Mouse (Mus musculus): ENCODE results near the gene Zfp768.

DNA sequence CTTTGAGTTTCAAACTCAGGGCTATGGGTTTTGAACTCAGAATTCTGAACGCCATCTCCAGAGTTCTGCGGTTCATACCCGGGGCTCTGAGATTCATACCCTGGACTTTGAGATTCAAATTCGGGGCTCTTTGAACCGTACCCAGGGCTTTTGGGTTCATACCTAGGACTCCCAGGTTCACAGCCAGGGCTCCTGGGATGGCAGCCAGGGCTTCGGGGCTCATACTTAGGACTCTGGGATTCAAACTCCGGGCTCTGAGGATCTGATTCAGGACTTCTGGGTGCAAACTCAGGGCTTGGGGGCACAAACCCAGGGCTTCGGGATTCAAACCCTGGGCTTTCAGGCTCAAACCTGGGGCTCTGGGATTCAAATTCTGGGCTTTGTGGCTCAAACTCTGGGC is 1.0 kb downstream of the Zfp768 start:
- no peak for TF ChIP-seq MAX (IDR thresholded peaks at IDR 0.05)
- no peak for TF ChIP-seq CTCF (IDR thresholded peaks at IDR 0.05; ENCODE audit: control insufficient read depth, insufficient read depth, insufficient read length)
- TF ChIP-seq USF1 (IDR thresholded peaks at IDR 0.05; ENCODE audit: low read depth): no peak
- TF ChIP-seq CEBPB (IDR thresholded peaks at IDR 0.05; ENCODE audit: low read depth): no peak
- TF ChIP-seq MYOG (IDR thresholded peaks at IDR 0.05; ENCODE audit: control insufficient read depth, extremely low read depth, insufficient read length): no peak
- TF ChIP-seq MYOD1 (IDR thresholded peaks at IDR 0.05; ENCODE audit: control insufficient read depth, insufficient read length, low read depth): no peak
- TF ChIP-seq FOSL1 (IDR thresholded peaks at IDR 0.05; ENCODE audit: insufficient read depth, low read length, poor library complexity, severe bottlenecking): no peak

Measured in C2C12 (cell line).